Mouse (Mus musculus): ENCODE data around the gene Fuca1.

- TF ChIP-seq USF1 (IDR thresholded peaks at IDR 0.05; ENCODE audit: low read depth), result no peak
- TF ChIP-seq MAX (IDR thresholded peaks at IDR 0.05; ENCODE audit: low read depth), result no peak
- no peak for TF ChIP-seq E2F4 (IDR thresholded peaks at IDR 0.05; ENCODE audit: insufficient read depth)
- TF ChIP-seq SRF (IDR thresholded peaks at IDR 0.05; ENCODE audit: control insufficient read depth, insufficient read length, low read depth), result no peak
- peak; percentile 76 for TF ChIP-seq POLR2A (IDR thresholded peaks at IDR 0.05; ENCODE audit: insufficient read length, low read depth)
- 0 out of 2 replicates have a peak, but pooled peaks have one; percentile 40 for TF ChIP-seq CEBPB (IDR thresholded peaks at IDR 0.05; ENCODE audit: insufficient read depth, poor library complexity, severe bottlenecking)
- TF ChIP-seq TCF12 (IDR thresholded peaks at IDR 0.05; ENCODE audit: insufficient read depth, poor library complexity, severe bottlenecking), result no peak
- no peak for TF ChIP-seq REST (IDR thresholded peaks at IDR 0.05; ENCODE audit: insufficient read depth, insufficient read length)
- TF ChIP-seq MYOG (IDR thresholded peaks at IDR 0.05; ENCODE audit: control insufficient read depth in 1 of 3, insufficient read depth in 1 of 3, insufficient read length in 2 of 3, low read depth in 2 of 3), result peak; percentile 27 to 84 (median 62)
- peak; percentile 80 for TF ChIP-seq POLR2AphosphoS2 (IDR thresholded peaks at IDR 0.05; ENCODE audit: insufficient read length, low read depth)
- peak in 2 of 3 experiments; percentile 60 to 80 for TF ChIP-seq MYOD1 (IDR thresholded peaks at IDR 0.05; ENCODE audit: control insufficient read depth in 1 of 3, insufficient read length in 2 of 3, low read depth in 2 of 3)
- TF ChIP-seq TCF3 (IDR thresholded peaks at IDR 0.05; ENCODE audit: insufficient read length, low read depth), result no peak
These were observed 46.9 kb upstream of the Fuca1 start, which contains the start of gene Pnrc2 for GRCm38 (mm10) chr4:135873526-135874202.

All from myocyte (in vitro differentiated cells).